Mouse (Mus musculus): Measurements from ENCODE around the gene Rfxap. TPM values are rescaled to one million over a fixed set of nuclear protein-coding genes. Genes with fewer than 3 reads are reported as not detected.
"Not testable (repeated sequence)": the region's sequence is repeated elsewhere in the genome, so short reads cannot be mapped to it uniquely, and the experiment has no call there.

The Rfxap gene
- polyA plus RNA-seq, 1 experiment = 126 TPM

DNA sequence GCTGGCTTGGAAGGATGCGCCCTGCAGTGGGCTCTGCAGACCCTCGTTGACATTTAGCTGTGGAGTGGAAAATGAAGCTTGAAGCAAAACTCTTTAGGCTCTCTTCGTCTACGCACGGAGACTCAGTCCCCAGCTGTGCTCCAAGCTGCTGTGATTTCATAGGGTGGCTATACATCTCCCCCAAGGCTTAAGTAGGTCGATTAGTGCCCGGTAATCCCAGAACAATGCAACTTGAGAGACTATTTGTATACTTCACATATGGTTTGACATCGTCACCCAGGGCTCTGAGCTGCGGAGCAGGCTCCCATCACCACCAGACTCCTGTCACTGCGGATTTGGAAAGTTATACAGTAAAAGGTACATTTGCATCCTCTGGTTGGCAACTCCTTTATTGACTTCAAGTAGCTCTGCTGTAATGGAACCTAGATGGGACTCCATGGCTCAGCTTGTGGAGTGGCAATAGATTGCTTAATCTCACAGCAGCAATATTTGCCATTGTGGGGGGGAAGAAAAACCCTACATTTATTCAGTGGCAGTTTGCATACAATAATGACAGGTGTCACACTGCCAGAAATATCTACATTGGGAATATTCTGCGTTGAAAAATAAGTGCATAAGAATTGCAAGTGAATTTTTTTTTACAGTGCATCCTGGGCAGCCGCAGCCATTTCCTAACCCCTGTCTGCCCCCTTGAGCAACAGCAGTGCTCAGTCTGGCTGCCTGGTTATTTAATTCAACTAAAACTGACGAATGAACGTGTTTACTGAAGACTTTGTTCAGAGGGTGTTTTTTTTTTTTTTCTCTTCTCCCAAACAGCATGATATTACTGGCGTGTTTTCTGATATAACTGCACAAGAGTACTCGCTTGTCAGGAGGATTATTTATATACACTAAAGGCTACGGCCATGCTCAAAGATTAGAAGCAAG lies 38.0 kb downstream of the Rfxap start:
- Histone ChIP-seq H3K36me3 (replicated peaks; ENCODE audit: low read length) (no peaks in the 10 kb centered on the region), H3K27me3 (replicated peaks) (no peaks in the 10 kb centered on the region), H3K4me3 (replicated peaks) (no peak overlapping the region), H3K4me1 (no peaks in the 10 kb centered on the region), H3K9me3 (peaks cover 30% of the 10 kb centered on the region)
- TF ChIP-seq GATA1 (IDR thresholded peaks at IDR 0.05; ENCODE audit: borderline replicate concordance, low read length) (no peak), FLI1 (IDR thresholded peaks at IDR 0.05; ENCODE audit: low read length) (no peak)

DNA sequence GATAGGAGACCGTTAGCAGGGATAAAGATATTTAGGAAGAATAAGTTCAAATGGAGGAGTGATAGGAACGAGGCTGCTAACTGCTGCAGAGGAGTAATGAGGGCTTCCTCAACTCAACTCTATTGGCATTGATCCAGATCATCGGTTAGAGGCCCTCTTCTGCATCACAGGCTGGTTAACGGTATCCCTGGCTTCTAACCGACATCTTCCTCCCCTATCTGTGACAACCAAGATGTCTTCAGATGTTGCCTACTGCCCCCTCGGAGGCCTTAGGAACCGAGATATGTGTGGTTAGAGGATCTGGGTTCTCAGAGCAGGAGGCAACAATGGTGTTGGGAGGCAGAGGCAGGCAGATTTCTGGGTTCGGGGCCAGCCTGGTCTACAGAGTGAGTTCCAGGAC lies 39.0 kb downstream of the Rfxap start:
- Histone ChIP-seq H3K4me1 (no peaks in the 10 kb centered on the region), H3K27me3 (replicated peaks) (no peaks in the 10 kb centered on the region), H3K36me3 (replicated peaks; ENCODE audit: low read length) (no peaks in the 10 kb centered on the region), H3K9me3 (peaks cover 38% of the 10 kb centered on the region), H3K4me3 (replicated peaks) (no peak overlapping the region)
- TF ChIP-seq FLI1 (IDR thresholded peaks at IDR 0.05; ENCODE audit: low read length) = no peak
- no peak for TF ChIP-seq GATA1 (IDR thresholded peaks at IDR 0.05; ENCODE audit: borderline replicate concordance, low read length)

DNA sequence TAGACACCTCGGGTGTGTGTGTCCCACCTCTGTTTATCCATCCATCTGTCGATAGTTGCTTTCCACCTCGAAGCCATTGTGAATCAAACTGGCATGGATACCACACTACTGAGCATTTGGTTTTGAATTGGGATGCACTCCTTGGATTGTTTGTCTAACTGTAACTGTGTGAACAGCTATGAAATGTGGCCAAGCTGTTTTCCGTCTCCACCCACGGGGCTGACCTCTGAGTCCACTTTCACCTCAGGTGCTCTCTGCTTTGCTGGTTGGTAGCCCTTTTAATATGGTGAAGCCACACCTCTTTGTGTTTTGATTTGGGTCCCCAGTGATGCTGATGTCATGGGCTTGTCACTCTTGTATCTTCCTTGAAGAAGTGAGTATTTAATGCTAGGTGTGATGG lies 40.8 kb downstream of the Rfxap start:
- H3K9me3 ChIP-seq = peaks cover 41% of the 10 kb centered on the region
- no peaks in the 10 kb centered on the region for H3K4me1 ChIP-seq
- TF ChIP-seq GATA1 (IDR thresholded peaks at IDR 0.05; ENCODE audit: borderline replicate concordance, low read length) (no peak), FLI1 (IDR thresholded peaks at IDR 0.05; ENCODE audit: low read length) (no peak)
- no peak overlapping the region for H3K4me3 ChIP-seq (replicated peaks)
- H3K27me3 ChIP-seq (replicated peaks) = peaks cover 2% of the 10 kb centered on the region
- no peaks in the 10 kb centered on the region for H3K36me3 ChIP-seq (replicated peaks; ENCODE audit: low read length)

DNA sequence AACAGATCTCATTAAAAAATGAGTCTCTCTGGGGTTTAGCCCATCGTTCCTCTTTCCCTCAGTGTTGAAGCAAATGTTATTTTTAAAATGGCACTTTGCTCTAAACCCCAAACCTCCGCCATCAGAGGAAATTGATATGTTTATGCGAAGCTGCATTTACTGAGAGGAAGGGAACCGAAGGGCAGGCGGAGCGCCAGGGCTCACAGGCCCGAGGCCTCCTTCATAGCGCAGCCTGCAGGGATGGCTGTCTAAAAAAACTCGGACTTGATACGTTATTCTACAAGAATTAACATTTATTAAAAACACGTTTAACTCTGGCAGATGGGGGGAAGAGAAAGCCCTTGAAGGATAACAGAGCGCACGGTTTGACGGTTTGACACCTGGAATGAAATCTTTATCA lies 41.6 kb downstream of the Rfxap start:
- Histone ChIP-seq H3K27me3 (replicated peaks) (peaks cover 2% of the 10 kb centered on the region), H3K36me3 (replicated peaks; ENCODE audit: low read length) (no peaks in the 10 kb centered on the region), H3K4me1 (no peaks in the 10 kb centered on the region), H3K9me3 (peaks cover 41% of the 10 kb centered on the region), H3K4me3 (replicated peaks) (no peak overlapping the region)
- TF ChIP-seq GATA1 (IDR thresholded peaks at IDR 0.05; ENCODE audit: borderline replicate concordance, low read length) = no peak
- no peak for TF ChIP-seq FLI1 (IDR thresholded peaks at IDR 0.05; ENCODE audit: low read length)

DNA sequence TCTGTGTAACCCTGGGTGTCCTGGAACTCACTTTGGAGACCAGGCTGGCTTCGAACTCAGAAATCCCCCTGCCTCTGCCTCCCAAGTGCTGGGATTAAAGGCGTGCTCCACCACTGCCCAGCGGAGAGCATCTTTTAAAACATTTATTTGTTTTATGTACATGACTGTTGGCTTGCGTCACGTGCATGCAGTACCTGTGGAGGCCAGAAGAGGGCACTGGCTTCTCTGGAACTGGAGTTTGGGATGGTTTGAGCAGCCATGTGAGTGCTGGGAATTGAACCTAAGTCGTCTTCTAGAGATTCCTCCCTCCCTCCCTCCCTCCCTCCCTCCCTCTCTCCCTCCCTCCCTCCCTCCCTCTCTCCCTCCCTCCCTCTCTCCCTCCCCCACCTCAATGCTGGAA lies 42.1 kb downstream of the Rfxap start:
- not testable (repeated sequence) for H3K4me3 ChIP-seq (replicated peaks); H3K4me1 ChIP-seq; H3K27me3 ChIP-seq (replicated peaks); H3K36me3 ChIP-seq (replicated peaks; ENCODE audit: low read length)
- H3K9me3 ChIP-seq = peaks cover 41% of the 10 kb centered on the region

DNA sequence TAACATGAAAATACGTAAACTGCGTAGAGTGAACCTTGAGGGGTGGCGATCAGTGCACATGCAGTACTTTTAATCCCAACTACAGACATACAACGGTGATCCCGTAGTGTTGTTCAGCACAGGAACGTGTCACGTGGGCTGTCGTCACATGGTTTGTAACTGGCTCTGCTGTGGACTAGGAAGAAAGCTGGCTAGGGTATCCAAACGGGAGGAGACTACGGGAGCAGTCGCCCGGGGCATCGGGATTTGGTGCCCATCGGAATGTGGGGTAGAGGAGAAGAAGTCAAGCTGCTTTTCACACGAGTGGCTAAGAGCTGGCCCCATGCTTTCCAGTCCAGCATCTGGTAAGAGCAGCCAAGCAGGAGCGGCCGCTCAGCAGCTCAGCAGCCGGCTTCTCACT lies 43.2 kb downstream of the Rfxap start:
- H3K4me3 ChIP-seq (replicated peaks) = no peak overlapping the region
- TF ChIP-seq GATA1 (IDR thresholded peaks at IDR 0.05; ENCODE audit: borderline replicate concordance, low read length) (no peak), FLI1 (IDR thresholded peaks at IDR 0.05; ENCODE audit: low read length) (no peak)
- peaks cover 6% of the 10 kb centered on the region for H3K27me3 ChIP-seq (replicated peaks)
- peaks cover 41% of the 10 kb centered on the region for H3K9me3 ChIP-seq
- no peaks in the 10 kb centered on the region for H3K4me1 ChIP-seq
- H3K36me3 ChIP-seq (replicated peaks; ENCODE audit: low read length) = no peaks in the 10 kb centered on the region

DNA sequence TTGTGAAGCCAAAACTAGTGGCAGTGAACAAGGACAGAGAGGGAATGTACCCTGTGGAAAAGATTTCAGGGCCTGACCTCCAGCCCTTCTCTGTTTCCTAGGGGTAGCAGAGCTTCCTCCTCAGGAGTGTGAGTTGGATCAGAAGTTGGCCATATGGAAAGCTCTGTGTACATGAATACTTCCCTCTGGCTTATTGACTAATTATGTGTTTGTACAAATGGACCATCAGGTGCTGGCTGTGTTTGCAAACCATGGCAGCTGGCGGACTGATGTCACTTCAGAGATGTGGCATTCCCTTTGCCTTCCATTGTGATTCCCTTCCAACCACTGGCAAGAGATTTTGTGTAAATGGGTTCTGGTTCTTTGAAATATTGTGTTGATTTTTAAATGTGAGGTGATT lies 46.3 kb downstream of the Rfxap start:
- Histone ChIP-seq H3K36me3 (replicated peaks; ENCODE audit: low read length) (no peaks in the 10 kb centered on the region), H3K9me3 (peaks cover 30% of the 10 kb centered on the region)

DNA sequence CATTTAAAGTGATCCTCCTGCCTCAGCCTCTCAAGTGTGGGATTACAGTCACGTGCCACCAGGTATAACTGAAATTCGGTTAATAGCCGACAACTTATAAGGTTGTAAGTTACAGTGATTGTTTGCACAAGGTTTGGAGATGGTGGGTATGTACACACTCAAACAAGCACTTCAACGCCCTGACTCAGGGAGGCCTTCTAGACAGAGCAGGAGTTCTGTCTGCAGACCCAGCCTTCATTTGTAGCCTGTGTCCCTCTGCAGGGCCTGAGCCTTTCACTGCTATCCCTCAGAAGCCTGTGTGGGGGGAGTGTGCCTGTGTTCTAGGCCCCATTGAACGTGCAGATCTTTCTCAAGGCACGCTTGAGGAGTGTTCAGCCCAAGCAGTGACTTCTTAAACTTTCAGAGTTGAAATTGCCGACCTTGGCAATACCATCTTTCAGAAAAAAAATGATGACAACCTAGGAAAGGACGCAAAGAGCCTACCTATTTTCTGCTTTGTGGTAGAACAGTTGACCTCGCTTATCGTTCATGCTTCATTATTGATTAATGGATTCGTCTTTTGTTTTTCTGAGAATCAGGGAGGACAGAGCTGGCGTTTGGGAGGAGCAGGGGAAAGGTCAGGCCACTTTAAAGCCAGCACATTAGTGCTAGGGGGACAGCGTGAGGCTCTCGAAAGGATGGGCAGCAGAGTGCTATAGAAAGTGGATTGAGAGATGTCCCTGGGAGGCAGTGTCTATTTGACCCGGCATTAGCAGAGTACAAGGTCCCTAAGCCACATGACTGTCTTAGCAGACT lies 47.1 kb downstream of the Rfxap start:
- Histone ChIP-seq H3K9me3 (peaks cover 30% of the 10 kb centered on the region), H3K4me3 (replicated peaks) (no peak overlapping the region), H3K27me3 (replicated peaks) (peaks cover 27% of the 10 kb centered on the region), H3K36me3 (replicated peaks; ENCODE audit: low read length) (no peaks in the 10 kb centered on the region), H3K4me1 (peaks cover 10% of the 10 kb centered on the region)
- no peak for TF ChIP-seq FLI1 (IDR thresholded peaks at IDR 0.05; ENCODE audit: low read length)
- TF ChIP-seq GATA1 (IDR thresholded peaks at IDR 0.05; ENCODE audit: borderline replicate concordance, low read length) = no peak

More for the DNA sequence above, 46.3 kb downstream of the Rfxap start:
- TF ChIP-seq FLI1 (IDR thresholded peaks at IDR 0.05; ENCODE audit: low read length) = no peak
- no peak for TF ChIP-seq GATA1 (IDR thresholded peaks at IDR 0.05; ENCODE audit: borderline replicate concordance, low read length)
- Histone ChIP-seq H3K4me3 (replicated peaks) (no peak overlapping the region), H3K27me3 (replicated peaks) (peaks cover 19% of the 10 kb centered on the region), H3K4me1 (peaks cover 2% of the 10 kb centered on the region; the same call in 1 of the 2 replicates)

DNA sequence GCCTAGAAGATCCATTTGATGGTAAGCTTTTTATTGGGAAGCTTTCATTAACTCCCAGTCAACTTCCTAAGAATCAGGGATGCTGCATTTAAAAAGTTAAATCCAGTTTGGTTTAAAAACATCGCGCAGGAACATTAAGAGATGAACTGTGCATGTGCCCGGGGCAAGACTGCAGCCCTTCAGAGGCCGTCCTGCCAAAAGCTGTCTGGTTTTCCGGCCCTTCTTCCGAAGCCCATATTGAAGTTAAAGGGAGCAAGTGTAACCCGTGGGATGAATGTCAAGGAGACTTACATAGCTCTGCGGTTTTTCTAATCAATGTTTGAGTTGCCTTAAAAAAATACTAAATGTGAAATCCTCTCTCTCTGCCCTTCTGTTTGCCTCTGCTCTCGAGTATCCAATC lies 48.4 kb downstream of the Rfxap start:
- H3K9me3 ChIP-seq = peaks cover 25% of the 10 kb centered on the region
- peaks cover 40% of the 10 kb centered on the region for H3K27me3 ChIP-seq (replicated peaks)
- H3K4me3 ChIP-seq (replicated peaks) = no peak overlapping the region
- no peak for TF ChIP-seq GATA1 (IDR thresholded peaks at IDR 0.05; ENCODE audit: borderline replicate concordance, low read length)
- TF ChIP-seq FLI1 (IDR thresholded peaks at IDR 0.05; ENCODE audit: low read length) = no peak
- no peaks in the 10 kb centered on the region for H3K36me3 ChIP-seq (replicated peaks; ENCODE audit: low read length)
- peaks cover 15% of the 10 kb centered on the region for H3K4me1 ChIP-seq

DNA sequence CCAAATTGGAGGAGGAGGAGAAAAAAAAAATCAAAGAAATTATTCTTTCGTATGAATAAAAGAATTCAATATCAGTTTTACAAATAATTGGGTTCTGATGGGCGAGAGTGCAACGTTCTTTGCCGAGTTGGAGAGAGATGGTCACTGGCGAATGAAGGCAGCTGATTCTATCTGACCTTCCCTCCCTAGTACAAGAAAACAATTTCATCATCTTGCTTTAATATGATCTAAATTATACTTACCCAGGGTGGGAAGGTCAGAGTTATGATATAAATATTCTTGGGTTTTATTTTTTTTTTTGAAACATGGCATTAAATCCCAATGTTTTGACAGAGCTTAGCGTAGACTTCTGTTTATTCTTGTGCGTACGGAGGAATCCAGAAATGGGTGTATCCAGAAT lies 50.1 kb downstream of the Rfxap start:
- H3K36me3 ChIP-seq (replicated peaks; ENCODE audit: low read length) = no peaks in the 10 kb centered on the region
- peaks cover 15% of the 10 kb centered on the region for H3K4me1 ChIP-seq
- no peak overlapping the region for H3K4me3 ChIP-seq (replicated peaks)
- peaks cover 47% of the 10 kb centered on the region for H3K27me3 ChIP-seq (replicated peaks)
- TF ChIP-seq GATA1 (IDR thresholded peaks at IDR 0.05; ENCODE audit: borderline replicate concordance, low read length) (no peak), FLI1 (IDR thresholded peaks at IDR 0.05; ENCODE audit: low read length) (no peak)
- peaks cover 9% of the 10 kb centered on the region for H3K9me3 ChIP-seq
